Mouse (Mus musculus) hindbrain, embryonic 14.5 days (tissue): ENCODE data around the gene Klhdc10. TPM values are rescaled to one million over a fixed set of nuclear protein-coding genes. Genes with fewer than 3 reads are reported as not detected.
"Not testable (repeated sequence)": the region's sequence is repeated elsewhere in the genome, so short reads cannot be mapped to it uniquely, and the experiment has no call there.

Experiments used
- ATAC-seq: fragments of 200-750 bp; cut with Nextera tagmentation; 2 replicates; pipeline ENCODE4 v1.8.0; 2017; ENCODE audit warnings: moderate number of reproducible peaks, mild to moderate bottlenecking, moderate TSS enrichment, moderate library complexity; ENCODE audit not compliant: low FRiP score
- DNase-seq: peaks from one replicate; pipeline ENCODE4 v3.0.0-alpha.2; 2015; ENCODE audit warnings: low spot score
- H3K27ac ChIP-seq: fragments of 300-500 bp; sonication (generic); 2 replicates; pipeline ENCODE4 v1.5.1; 2014; ENCODE audit warnings: mild to moderate bottlenecking, moderate library complexity
- H3K27me3 ChIP-seq: fragments of 300-500 bp; sonication (generic); 2 replicates; pipeline ENCODE4 v1.6.1; 2014; ENCODE audit warnings: mild to moderate bottlenecking, low read length, mixed read lengths; ENCODE audit not compliant: control insufficient read depth, insufficient read depth
- H3K36me3 ChIP-seq: fragments of 300-500 bp; sonication (generic); replicated peaks from 2 replicates; pipeline ENCODE4 v1.6.1; 2014; ENCODE audit not compliant: control insufficient read depth, insufficient read depth
- H3K4me1 ChIP-seq: fragments of 300-500 bp; sonication (generic); replicated peaks from 2 replicates; pipeline ENCODE4 v1.6.1; 2014; ENCODE audit warnings: antibody characterized with exemption, low read length, mixed read lengths; ENCODE audit not compliant: control insufficient read depth, insufficient read depth
- H3K4me2 ChIP-seq: fragments of 300-500 bp; sonication (generic); replicated peaks from 2 replicates; pipeline ENCODE4 v1.6.1; 2014; ENCODE audit warnings: mild to moderate bottlenecking, moderate library complexity
- H3K4me3 ChIP-seq: fragments of 300-500 bp; sonication (generic); replicated peaks from 2 replicates; pipeline ENCODE4 v1.5.1; 2014; ENCODE audit warnings: mild to moderate bottlenecking, low read length
- H3K9ac ChIP-seq: fragments of 300-500 bp; sonication (generic); 2 replicates; pipeline ENCODE4 v1.6.1; 2014
- H3K9me3 ChIP-seq: fragments of 300-500 bp; sonication (generic); 2 replicates; pipeline ENCODE4 v1.6.1; 2016; ENCODE audit warnings: low read length; ENCODE audit not compliant: control insufficient read depth
- WGBS: fragments of 180-500 bp; shearing (Covaris S2); extraction: QIAGEN DNeasy Blood & Tissue Kit; methylation state at CpG from one replicate; pipeline ENCODE4 v1.1.7; 2014; 5-methylcytosine and 5-hydroxymethylcytosine counted together
- polyA plus RNA-seq: library from polyadenylated mRNA; unstranded; fragments of >200 nt; fragmentation: Nextera tagmentation; extraction: Ambion mirVana; gene quantifications from 2 replicates; pipeline ENCODE4 v1.2.1, GENCODE M21; 2014

Klhdc10 gene
- polyA plus RNA-seq, 1 experiment from 2014 or later, result 51.1 TPM

GRCm38 (mm10) chr6:30363808-30364207, 37.9 kb upstream of the Klhdc10 start:
- Histone ChIP-seq H3K4me2 (no peak overlapping the region), H3K4me1 (no peaks in the 10 kb centered on the region), H3K4me3 (no peak overlapping the region), H3K36me3 (peaks cover 56% of the 10 kb centered on the region), H3K9ac (no peak overlapping the region), H3K27me3 (no peaks in the 10 kb centered on the region), H3K9me3 (no peaks in the 10 kb centered on the region), H3K27ac (no peak overlapping the region)
- ATAC-seq, result no peak
- no peak for DNase-seq
- 48% methylated on average over 5 of the region's 5 CpGs for WGBS

- ATAC-seq (no peak), DNase-seq (no peak)
- Histone ChIP-seq H3K27me3 (no peaks in the 10 kb centered on the region), H3K36me3 (peaks cover 96% of the 10 kb centered on the region), H3K27ac (no peak overlapping the region), H3K9me3 (no peaks in the 10 kb centered on the region), H3K9ac (no peak overlapping the region), H3K4me2 (no peak overlapping the region), H3K4me1 (no peaks in the 10 kb centered on the region), H3K4me3 (no peak overlapping the region)
- 94% methylated on average over 3 of the region's 3 CpGs for WGBS
These were observed 32.4 kb upstream of the Klhdc10 start for GRCm38 (mm10) chr6:30369291-30369690.

DNA sequence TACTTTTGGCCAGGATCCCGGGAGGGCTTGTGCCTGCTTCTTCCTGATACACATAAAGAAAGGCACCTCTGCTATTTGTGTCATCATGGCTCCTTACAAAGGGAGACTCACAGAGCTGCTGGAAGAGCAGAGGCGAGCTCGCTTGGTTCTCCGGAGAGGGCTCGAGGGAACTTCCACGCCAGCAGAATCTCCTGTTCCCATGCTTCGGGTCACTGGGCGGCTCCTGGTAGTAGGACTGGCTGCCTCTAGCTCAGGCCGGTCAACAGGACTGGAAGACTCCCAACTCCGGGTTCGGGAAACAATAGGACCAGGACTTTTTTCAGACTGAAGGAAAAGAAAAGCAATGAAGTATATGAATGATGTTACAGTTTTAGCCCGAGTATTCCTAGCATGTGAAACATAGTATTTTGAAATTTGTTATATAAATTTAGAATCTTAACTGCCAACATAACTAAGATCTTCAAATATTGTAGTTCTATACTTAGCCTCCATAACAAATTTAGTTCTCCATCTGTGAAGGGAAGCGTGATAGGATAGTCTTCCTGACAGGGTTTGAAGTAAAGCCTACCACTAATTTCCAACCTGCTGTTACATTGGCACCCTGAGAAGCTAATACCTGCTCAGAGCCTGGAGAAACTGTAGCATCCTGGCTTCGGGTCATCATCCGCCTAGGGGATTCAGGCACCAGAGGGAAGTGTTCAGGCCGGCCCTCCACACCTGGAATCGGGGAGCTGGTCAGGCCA, 28.9 kb upstream of the Klhdc10 start:
- Histone ChIP-seq H3K36me3 (peaks cover 100% of the 10 kb centered on the region), H3K9ac (no peak overlapping the region), H3K27ac (no peak overlapping the region), H3K9me3 (no peaks in the 10 kb centered on the region), H3K27me3 (no peaks in the 10 kb centered on the region), H3K4me1 (no peaks in the 10 kb centered on the region), H3K4me2 (no peak overlapping the region), H3K4me3 (no peak overlapping the region)
- 96% methylated on average over 17 of the region's 17 CpGs for WGBS
- ATAC-seq (no peak), DNase-seq (no peak)

GRCm38 (mm10) chr6:30374731-30375510, 26.7 kb upstream of the Klhdc10 start:
- WGBS, result 84% methylated on average over 16 of the region's 16 CpGs
- no peaks in the 10 kb centered on the region for H3K9me3 ChIP-seq
- H3K27me3 ChIP-seq, result no peaks in the 10 kb centered on the region
- H3K27ac ChIP-seq, result no peak overlapping the region
- no peak for ATAC-seq
- DNase-seq, result no peak
- H3K9ac ChIP-seq, result no peak overlapping the region
- H3K4me1 ChIP-seq, result no peaks in the 10 kb centered on the region
- H3K4me2 ChIP-seq, result no peak overlapping the region
- H3K36me3 ChIP-seq, result peaks cover 98% of the 10 kb centered on the region
- H3K4me3 ChIP-seq, result no peak overlapping the region

DNA sequence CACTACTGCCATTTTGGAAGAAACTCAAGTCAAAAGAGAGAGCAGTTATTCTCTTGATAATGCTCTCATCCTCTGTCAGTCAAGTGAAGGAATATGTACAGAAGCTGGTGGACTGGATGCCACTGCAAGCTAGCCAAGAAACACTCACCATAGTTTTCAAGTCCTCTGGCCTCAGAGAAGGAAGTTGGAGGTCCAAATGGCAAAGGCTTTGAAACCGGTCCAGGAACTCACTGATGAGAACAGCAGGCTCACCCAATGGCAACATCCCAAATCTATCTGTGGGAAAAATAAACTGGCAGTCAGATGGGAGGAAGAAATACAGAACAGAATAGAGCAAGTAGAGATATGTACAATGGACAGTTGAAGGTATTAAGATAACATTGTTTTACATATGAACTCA, 25.9 kb upstream of the Klhdc10 start:
- Histone ChIP-seq H3K36me3 (peaks cover 98% of the 10 kb centered on the region), H3K4me3 (no peak overlapping the region), H3K4me2 (no peak overlapping the region), H3K4me1 (no peaks in the 10 kb centered on the region), H3K9ac (no peak overlapping the region), H3K27ac (no peak overlapping the region), H3K27me3 (no peaks in the 10 kb centered on the region), H3K9me3 (no peaks in the 10 kb centered on the region)
- ATAC-seq, result no peak
- no peak for DNase-seq
- WGBS, result 68% methylated on average over 1 of the region's 1 CpGs

- H3K36me3 ChIP-seq, result peaks cover 94% of the 10 kb centered on the region
These were observed 20.6 kb upstream of the Klhdc10 start for GRCm38 (mm10) chr6:30381116-30381515.

DNA sequence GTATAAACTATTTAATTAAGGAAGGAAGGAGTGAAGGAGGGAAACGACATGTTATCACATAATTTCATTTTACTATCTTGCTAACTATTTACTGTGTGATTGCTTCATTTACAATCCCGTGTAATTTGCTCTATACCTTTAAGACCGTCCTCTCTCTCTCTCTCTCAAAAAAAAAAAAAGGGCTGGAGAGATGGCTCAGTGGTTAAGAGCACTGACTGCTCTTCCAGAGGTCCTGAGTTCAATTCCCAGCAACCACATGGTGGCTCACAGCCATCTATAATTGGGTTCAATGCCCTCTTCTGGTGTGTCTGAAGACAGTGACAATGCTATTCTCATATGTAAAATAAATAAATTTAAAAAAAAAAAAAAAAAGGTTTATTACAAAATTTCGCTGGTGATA, 11.4 kb upstream of the Klhdc10 start:
- ATAC-seq, H3K9me3 ChIP-seq, H3K27me3 ChIP-seq, DNase-seq, H3K4me1 ChIP-seq: not testable (repeated sequence)
- peaks cover 19% of the 10 kb centered on the region for H3K36me3 ChIP-seq
- H3K4me2 ChIP-seq, result peak overlapping the region; percentile 45
- H3K27ac ChIP-seq, result peak overlapping the region; percentile 57; the same call in 1 of the 2 replicates
- H3K9ac ChIP-seq, result peak overlapping the region; percentile 63
- peak overlapping the region; percentile 62 for H3K4me3 ChIP-seq
- 28% methylated on average over 4 of the region's 4 CpGs for WGBS

More at GRCm38 (mm10) chr6:30381116-30381515, 20.6 kb upstream of the Klhdc10 start:
- DNase-seq, result peak; percentile 64
- no peak overlapping the region for H3K4me2 ChIP-seq
- no peak overlapping the region for H3K27ac ChIP-seq
- no peak for ATAC-seq
- no peaks in the 10 kb centered on the region for H3K27me3 ChIP-seq
- H3K9me3 ChIP-seq, result no peaks in the 10 kb centered on the region
- WGBS, result 68% methylated on average over 3 of the region's 3 CpGs
- no peak overlapping the region for H3K4me3 ChIP-seq
- no peak overlapping the region for H3K9ac ChIP-seq
- no peaks in the 10 kb centered on the region for H3K4me1 ChIP-seq

DNA sequence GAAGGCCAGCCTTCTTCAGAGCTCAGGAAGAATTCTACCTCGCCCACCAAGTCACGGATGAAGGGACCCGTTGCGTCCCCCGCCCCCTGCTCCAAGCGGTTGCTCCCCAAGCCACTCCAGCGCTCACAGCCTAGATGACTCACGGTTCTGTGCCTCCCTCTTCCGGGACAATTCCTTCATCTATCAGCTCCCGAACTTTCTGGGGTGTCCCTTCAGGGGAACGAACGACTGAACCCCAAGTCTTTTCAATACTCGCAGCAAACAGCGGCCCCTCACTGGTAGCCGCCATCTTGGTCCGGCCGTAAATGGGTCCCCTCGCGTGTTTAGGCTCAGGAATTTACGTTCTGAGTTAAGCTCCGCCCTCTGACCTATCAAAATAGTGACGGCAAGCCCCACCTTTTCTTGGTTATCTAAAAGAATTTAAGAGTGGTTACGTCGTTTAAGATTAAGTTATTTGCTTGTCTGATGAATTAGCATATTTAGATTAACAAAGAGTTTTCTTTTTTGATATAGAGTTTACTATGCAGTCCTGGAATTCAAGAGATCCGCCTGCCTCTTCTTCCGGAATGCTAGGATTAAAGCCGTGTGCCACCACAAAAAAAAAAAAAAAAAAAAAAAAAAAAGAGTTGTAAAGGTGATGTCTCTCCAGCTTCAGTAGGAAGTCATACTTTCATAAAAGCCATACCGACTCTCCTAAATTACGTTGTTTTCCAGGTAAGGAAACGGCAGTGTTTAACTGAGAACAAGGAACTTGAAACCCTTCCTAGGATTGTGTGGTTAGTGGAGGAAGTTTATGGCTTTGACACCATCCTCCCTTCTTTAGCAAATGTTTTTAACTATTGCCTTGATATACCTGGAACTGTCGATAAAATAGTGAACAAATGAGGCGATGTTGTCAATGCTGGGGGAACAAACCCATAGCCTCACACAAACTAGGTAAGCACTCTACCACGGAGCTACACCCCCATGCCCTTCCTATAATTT, 10.7 kb upstream of the Klhdc10 start, which contains the start of gene Zc3hc1:
Zc3hc1 (minus strand) TSS at position 315 of the 984 bp plus-strand sequence.
- Histone ChIP-seq H3K9me3 (no peaks in the 10 kb centered on the region), H3K9ac (peak within 1 kb of the TSS; percentile 63), H3K4me1 (peaks cover 6% of the 10 kb centered on the region; the same call in 1 of the 2 replicates), H3K36me3 (peaks cover 13% of the 10 kb centered on the region), H3K4me3 (peak within 1 kb of the TSS; percentile 62), H3K27ac (peak within 1 kb of the TSS; percentile 57), H3K27me3 (no peaks in the 10 kb centered on the region), H3K4me2 (peak within 1 kb of the TSS; percentile 45)
- DNase-seq (peak; percentile 83), ATAC-seq (peak; percentile 90)
- 19% methylated on average over 33 of the region's 33 CpGs for WGBS
